Mouse (Mus musculus) erythroblast, embryonic 14.5 days (primary cell): ENCODE data around the gene Dctn1.

Experiments
- GATA1 ChIP-seq: IDR thresholded peaks from 2 replicates; pipeline ENCODE4 v1.6.1; 2012; ENCODE audit warnings: low read length, inconsistent platforms, mixed read lengths
- TAL1 ChIP-seq: IDR thresholded peaks from 3 replicates; pipeline ENCODE4 v1.6.1; 2012; ENCODE audit warnings: low read length, inconsistent platforms, mixed read lengths

- TF ChIP-seq TAL1 (no peak), GATA1 (no peak)
Observed at GRCm38 (mm10) chr6:83134226-83134625, 31.5 kb upstream of the Dctn1 start.
